Mouse (Mus musculus): ENCODE data around the gene Asb1.

Gene Asb1

GRCm38 (mm10) chr1:91545226-91545625 lies 4.9 kb downstream of the Asb1 start:
- no peak for DNase-seq (ENCODE audit: low spot score)

- DNase-seq (ENCODE audit: low spot score): no peak
These were observed 7.2 kb downstream of the Asb1 start for GRCm38 (mm10) chr1:91547567-91547966.

- no peak for DNase-seq (ENCODE audit: low spot score)
These were observed 8.7 kb downstream of the Asb1 start for GRCm38 (mm10) chr1:91549073-91549472.

- no peak for DNase-seq (ENCODE audit: low spot score)
These were observed 16.8 kb downstream of the Asb1 start for GRCm38 (mm10) chr1:91557099-91557498.

- no peak for DNase-seq (ENCODE audit: low spot score)
These were observed 20.9 kb downstream of the Asb1 start for GRCm38 (mm10) chr1:91561226-91561625.

GRCm38 (mm10) chr1:91562977-91563590 lies 22.7 kb downstream of the Asb1 start:
- DNase-seq (ENCODE audit: low spot score): no peak

- DNase-seq (ENCODE audit: low spot score): no peak
These were observed 23.7 kb downstream of the Asb1 start for GRCm38 (mm10) chr1:91564004-91564403.

- DNase-seq (ENCODE audit: low spot score): no peak
These were observed 24.3 kb downstream of the Asb1 start for GRCm38 (mm10) chr1:91564598-91564997.

- DNase-seq (ENCODE audit: low spot score): no peak
These were observed 26.9 kb downstream of the Asb1 start for GRCm38 (mm10) chr1:91567269-91567668.

- no peak for DNase-seq (ENCODE audit: low spot score)
These were observed 32.1 kb downstream of the Asb1 start for GRCm38 (mm10) chr1:91572458-91572857.

GRCm38 (mm10) chr1:91574208-91574607 lies 33.9 kb downstream of the Asb1 start:
- DNase-seq (ENCODE audit: low spot score): no peak

GRCm38 (mm10) chr1:91577883-91578517 lies 37.7 kb downstream of the Asb1 start:
- DNase-seq (ENCODE audit: low spot score): no peak

GRCm38 (mm10) chr1:91580503-91580902 lies 40.2 kb downstream of the Asb1 start:
- no peak for DNase-seq (ENCODE audit: low spot score)

- DNase-seq (ENCODE audit: low spot score): no peak
These were observed 40.9 kb downstream of the Asb1 start for GRCm38 (mm10) chr1:91581206-91581605.

GRCm38 (mm10) chr1:91584969-91585835 lies 44.9 kb downstream of the Asb1 start:
- DNase-seq (ENCODE audit: low spot score): no peak

- DNase-seq (ENCODE audit: low spot score): no peak
These were observed 49.4 kb downstream of the Asb1 start for GRCm38 (mm10) chr1:91589738-91590137.

- DNase-seq (ENCODE audit: low spot score): no peak
These were observed 55.2 kb downstream of the Asb1 start for GRCm38 (mm10) chr1:91595521-91596020.

GRCm38 (mm10) chr1:91597611-91598010 lies 57.3 kb downstream of the Asb1 start:
- no peak for DNase-seq (ENCODE audit: low spot score)

- DNase-seq (ENCODE audit: low spot score): peak; percentile 54
These were observed 60.5 kb downstream of the Asb1 start for GRCm38 (mm10) chr1:91600671-91601361.

GRCm38 (mm10) chr1:91601362-91602096 lies 61.2 kb downstream of the Asb1 start:
- DNase-seq (ENCODE audit: low spot score): no peak

- DNase-seq (ENCODE audit: low spot score): no peak
These were observed 65.3 kb downstream of the Asb1 start for GRCm38 (mm10) chr1:91605632-91606031.
